Mouse (Mus musculus) left cerebral cortex, postnatal 25 days (tissue): ENCODE measurements at regions not wholly inside any gene's neighbourhood (a gene's known extent, or its start where the extent isn't known, plus 50 kb on each side); places are given as distances from the start of the nearest gene placed in this dataset.
A peak's percentile ranks its signal among the peaks of the same experiment; 100 is the strongest.
"Not testable (repeated sequence)": the region's sequence is repeated elsewhere in the genome, so short reads cannot be mapped to it uniquely, and the experiment has no call there.

Experiments used
- DNase-seq, 2 experiments: peaks; one replicate each; pipeline ENCODE4 v3.0.0; 2022; ENCODE audit warnings: low spot score in 2 of 2, mixed read lengths in 1 of 2
- intact Hi-C: fragments of 180-260 bp; cut with DNase I; formaldehyde crosslinking; loops from one replicate; pipeline ENCODE4 v1.15.1; 2025

DNA sequence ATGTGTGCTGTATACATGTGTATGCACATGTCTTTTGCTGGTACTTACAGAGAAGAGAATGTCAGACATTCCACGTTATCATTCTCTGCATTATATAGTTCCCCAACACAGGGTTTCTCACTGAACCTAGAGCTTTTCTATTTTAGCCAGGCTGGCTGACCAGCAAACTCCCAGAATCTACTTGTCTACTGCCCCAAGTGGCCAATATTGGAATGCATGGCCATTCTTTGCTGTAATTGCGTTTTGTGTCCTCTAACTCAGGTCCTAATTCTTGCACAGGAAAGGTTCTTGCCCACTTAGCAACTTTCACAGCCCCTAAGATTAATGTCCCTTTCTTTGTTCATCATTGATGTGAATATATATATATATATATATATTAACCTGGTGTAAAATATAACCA is 138.9 kb downstream of the Fasl start:
- DNase-seq = no peak

DNA sequence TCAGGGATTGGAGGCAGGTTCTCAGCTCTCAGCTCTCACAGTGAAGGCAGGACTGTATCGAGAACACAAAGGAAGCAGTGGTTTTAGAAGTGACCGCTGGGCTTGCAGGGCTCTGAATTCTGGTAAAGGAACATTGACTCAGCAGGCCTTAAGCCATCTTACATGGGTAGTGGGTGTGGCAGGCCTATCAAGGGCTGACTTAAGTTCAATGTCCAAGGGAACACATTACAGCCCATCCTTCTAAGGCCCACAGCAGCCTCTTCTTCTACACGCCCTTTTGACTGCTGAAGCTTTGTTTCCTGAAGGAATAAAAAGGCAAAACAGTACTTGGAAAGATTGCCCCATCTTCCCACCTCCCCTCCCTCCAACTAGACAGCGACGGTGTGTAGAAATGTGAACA is 137.6 kb downstream of the Tnfsf18 start:
- DNase-seq = no peak

More for the DNA sequence above, 138.9 kb downstream of the Fasl start:
- intact Hi-C loops = no loop called here

DNA sequence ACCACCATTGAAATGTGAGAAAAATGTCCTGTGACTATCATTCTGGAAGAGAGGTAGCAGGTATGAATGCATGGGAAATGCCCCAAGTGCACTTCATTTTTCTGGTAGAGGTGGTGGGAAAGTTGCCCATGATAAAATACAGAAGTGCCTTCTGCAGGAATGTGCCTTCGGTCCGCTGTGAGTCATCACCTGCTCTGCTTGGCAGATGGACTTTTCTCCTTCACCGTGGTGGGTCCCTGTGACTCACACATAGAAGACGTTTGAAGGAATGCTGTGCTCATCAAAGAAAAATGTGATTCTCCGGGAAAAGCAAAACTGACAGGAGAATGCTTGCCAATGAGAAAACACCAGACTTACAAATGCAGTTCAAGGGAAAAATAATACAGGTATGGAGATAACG is 126.8 kb downstream of the Tnfsf18 start:
- intact Hi-C loops = no loop called here
- peak; percentile 31 to 84 for DNase-seq

More for the DNA sequence above, 137.6 kb downstream of the Tnfsf18 start:
- intact Hi-C loops = no loop called here

- intact Hi-C loops, DNase-seq: not testable (repeated sequence)
Measured at GRCm38 (mm10) chr1:161614091-161614490, 119.6 kb downstream of the Tnfsf18 start.

GRCm38 (mm10) chr1:161613658-161614057 is 119.2 kb downstream of the Tnfsf18 start:
- intact Hi-C loops = not testable (repeated sequence)

DNA sequence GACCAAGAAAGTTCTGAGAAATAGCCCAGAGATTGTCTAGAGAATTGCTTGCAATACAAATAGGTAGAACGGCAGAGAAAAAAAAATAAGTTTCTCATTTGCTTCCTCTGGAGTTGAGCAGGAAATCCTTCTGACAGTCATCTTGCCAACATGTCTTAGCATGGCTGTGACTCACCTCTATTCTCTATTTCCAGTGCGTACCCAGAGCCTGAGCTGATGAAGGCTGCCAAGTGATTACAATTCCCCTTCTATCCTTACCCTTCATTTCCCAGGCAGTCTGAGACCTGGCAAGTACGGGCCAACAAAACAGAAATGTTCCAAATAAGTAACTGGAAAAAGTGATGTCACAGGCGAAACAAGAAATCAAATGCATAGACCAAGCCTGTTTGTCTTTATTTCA is 113.0 kb downstream of the Tnfsf18 start:
- peak in 1 of 2 experiments; percentile 48 for DNase-seq
- intact Hi-C loops = no loop called here

More at GRCm38 (mm10) chr1:161613658-161614057, 119.2 kb downstream of the Tnfsf18 start:
- not testable (repeated sequence) for DNase-seq

DNA sequence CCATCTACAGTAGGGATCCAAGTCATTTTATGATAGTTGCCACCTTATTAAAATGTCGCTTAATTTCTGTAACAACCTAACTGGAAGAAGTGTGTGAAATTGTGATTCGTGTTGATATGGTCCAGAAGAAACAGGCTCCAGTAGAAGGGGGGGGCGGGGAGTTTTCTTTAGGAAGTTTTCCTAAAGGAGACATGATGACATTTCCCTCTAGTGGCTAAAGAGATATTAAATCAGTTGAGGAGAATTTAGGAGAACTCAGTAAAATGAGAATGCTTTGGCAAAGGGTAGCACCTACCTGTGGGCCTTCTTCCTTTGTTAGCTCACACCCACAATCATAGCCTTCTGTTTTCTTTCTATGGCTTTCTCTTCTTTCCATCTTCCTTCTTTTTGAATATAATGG is 107.7 kb downstream of the Tnfsf18 start:
- intact Hi-C loops = loop anchor here (5.0 kb wide), 1 partner anchor 200 kb away; no protein-coding TSS in a partner anchor

GRCm38 (mm10) chr1:161601167-161601566 is 106.7 kb downstream of the Tnfsf18 start:
- intact Hi-C loops = loop anchor here (5.0 kb wide), 1 partner anchor 199 kb away; no protein-coding TSS in a partner anchor
- DNase-seq = no peak

More for the DNA sequence above, 107.7 kb downstream of the Tnfsf18 start:
- DNase-seq = no peak

GRCm38 (mm10) chr1:161598167-161598566 is 103.7 kb downstream of the Tnfsf18 start:
- intact Hi-C loops = no loop called here
- no peak for DNase-seq

- intact Hi-C loops = no loop called here
- no peak for DNase-seq
Measured at GRCm38 (mm10) chr1:161576530-161576929, 82.1 kb downstream of the Tnfsf18 start.

DNA sequence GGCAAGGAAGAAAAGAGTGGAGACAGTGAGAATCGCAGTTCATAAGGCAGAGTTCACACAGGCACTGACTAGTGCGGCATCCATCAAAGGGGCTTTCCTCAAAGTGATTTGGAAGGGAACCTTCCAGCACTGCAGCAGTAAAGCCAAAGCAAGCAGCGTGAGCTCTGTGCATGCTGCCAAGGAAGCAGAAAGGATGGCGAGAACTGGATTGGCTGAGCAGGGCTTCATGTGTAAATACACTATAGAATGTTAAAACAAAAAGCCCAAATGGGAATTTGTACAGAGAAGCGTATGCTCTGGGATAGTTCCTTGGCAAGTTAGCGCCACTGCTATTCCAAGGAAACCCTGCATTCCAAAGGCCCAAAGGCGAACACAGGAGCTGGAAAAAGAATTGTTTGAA is 81.5 kb downstream of the Tnfsf18 start:
- DNase-seq = peak in 1 of 2 experiments; percentile 7
- intact Hi-C loops = no loop called here

- DNase-seq = peak in 1 of 2 experiments; percentile 20
- intact Hi-C loops = no loop called here
Measured at GRCm38 (mm10) chr1:161575171-161575570, 80.7 kb downstream of the Tnfsf18 start.

DNA sequence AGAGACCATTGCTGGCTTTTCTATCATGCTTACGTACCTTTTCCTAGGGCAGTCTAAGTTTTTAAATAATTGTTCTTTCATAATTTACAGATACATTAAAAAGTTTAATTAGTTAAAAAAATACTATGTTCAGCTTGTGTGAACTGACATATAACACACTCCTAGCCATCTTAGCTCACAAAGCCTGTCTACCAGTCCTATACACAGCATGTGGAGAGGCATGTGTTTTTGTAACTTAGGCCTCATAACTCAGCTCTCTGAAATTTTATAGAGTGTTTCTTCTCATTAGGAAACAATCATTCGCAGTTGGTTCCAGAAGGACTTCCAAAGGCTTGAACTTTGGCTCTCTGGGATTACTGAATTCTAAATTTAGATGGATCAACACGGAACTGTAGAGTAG is 76.3 kb downstream of the Tnfsf18 start:
- DNase-seq = no peak
- intact Hi-C loops = no loop called here

DNA sequence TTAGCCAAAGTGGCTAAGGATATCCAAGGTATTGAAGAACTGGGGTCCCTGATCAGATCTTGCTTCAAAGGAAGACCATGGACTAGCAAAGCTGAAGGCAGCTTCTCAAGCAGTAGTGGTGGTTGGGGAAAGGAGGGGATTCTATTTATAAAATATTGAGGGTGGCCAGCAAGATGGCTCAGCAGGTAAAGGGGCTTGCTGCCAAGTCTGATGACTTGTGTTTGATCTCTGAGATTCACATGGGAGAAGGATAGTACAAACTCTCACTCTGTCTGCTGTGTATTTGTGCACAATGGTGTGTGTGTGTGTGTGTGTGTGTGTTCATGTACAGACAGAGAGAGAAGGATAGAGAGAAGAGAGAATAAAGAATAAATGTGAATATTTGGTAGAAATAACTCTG is 73.4 kb downstream of the Tnfsf18 start:
- intact Hi-C loops = no loop called here
- DNase-seq = no peak

- intact Hi-C loops = no loop called here
- no peak for DNase-seq
Measured at GRCm38 (mm10) chr1:161560368-161560767, 65.9 kb downstream of the Tnfsf18 start.
